Mouse (Mus musculus): Measurements from ENCODE around the gene Gm45837.
A peak's percentile ranks its signal among the peaks of the same experiment; 100 is the strongest.
"Not testable (repeated sequence)": the region's sequence is repeated elsewhere in the genome, so short reads cannot be mapped to it uniquely, and the experiment has no call there.

The Gm45837 gene

DNA sequence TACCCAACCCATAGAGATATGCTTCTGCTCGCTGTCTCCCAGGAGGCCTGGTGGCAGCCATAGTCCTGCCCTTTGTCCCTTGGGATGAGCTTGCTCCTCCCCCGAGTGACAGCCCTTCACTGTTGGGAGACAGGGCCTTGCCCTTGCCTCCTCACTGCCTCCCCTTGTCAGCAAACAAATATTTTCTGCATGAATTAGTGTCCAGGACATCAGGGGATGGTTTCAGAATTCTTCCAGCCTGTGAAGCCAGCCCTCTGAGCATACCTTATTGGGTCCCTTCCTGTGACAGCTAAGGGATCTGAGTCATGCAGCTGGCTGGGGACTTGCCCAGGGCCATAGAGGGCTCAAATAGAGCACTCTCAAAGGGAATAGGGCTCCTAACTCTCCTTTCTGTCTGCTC is 98.5 kb downstream of the Gm45837 start:
- no peak for DNase-seq

DNA sequence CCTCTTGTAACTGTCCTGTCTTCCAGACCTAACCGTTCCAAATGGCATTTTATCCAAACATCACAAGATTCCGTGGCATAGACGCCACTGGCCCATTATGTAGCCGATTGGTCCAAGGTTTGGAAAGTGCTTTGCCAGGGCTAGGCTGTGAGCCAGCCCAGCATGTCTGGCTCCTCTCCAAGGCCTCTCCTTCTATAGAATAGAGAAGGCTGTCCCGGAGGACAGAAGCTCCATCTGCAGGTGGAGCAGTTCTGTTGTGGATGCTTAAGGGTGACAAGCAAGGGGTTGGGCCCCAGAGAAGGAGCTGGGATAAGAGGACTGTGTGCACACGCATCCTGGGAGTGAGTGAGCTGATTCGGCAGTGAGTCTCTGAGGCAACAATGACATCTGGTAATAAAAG is 103.0 kb downstream of the Gm45837 start:
- DNase-seq, result no peak

DNA sequence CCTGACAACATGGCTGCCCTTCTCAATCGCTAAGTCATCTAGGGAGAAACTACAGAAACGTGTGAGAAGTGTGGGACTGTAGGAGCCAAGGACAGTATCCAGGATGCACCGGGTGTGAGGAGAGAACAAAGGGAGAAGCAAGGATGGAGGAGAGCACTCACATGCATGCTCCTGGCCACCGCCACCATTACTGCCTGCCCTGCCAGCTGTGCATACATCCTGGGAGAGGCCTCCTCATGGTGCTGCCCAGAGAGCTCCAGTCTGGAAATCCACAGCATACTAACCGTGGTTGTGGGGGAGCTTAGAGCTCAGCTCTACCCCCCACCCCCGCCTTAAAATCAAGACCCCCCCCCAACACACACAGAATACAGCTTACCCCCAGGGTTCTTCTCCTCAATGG is 104.1 kb downstream of the Gm45837 start:
- DNase-seq, result no peak

DNA sequence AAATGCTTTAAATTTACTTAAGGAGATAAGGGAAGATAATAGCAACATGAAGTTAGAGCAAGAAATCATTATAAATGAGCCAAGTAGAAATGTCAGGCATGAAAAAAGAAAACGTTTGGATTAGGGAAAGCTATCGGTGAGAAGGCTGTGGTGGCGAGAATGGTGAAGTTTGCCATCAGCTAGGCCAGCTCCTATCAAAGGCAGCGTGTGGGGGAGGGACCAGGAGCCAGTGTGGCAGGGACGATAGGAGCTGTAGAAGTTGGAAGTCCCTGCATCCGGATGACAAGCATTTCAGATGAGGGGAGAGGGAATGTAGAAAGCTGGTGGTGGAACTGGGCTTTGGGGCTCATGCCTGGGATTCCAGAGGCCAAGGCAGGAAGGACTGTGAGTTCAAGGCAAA is 104.6 kb downstream of the Gm45837 start:
- DNase-seq, result no peak

DNA sequence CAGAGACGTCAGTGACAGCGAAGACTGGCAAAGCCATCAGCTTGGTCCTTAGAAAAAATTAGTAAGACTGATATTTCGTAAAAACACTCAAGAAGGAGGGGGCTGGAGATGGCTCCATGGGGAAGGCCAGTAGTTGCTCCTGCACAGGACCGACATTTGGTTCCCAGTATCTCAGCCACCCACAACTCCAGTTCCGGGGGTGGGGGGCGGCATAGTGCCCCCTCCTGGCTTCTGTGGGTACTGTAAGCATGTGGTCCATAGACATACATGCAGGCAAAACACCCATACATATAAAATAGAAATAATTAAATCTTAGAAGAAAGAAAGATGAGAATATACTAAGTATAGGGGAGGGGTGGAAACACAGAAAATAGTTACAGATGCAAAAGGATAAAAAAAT is 105.8 kb downstream of the Gm45837 start:
- DNase-seq, result peak; percentile 56

DNA sequence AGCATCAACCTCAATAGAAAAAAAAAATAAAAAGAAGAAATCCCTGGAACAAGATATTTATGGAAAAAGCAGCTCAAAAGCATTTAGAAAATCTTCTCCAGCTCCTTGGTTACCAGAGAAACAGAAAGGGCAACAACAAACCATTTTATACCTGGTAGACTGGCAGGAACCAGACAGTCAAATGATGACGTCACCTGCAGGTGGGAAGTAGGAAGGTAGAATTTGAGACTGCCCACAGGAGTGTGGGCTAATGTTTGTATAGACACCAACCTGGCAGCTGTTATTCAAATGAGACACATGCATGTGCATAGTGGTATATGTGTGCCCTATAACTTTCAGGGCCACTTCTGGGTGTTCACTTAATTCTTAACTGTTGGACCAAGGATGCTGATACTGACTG is 111.0 kb downstream of the Gm45837 start:
- no peak for DNase-seq

DNA sequence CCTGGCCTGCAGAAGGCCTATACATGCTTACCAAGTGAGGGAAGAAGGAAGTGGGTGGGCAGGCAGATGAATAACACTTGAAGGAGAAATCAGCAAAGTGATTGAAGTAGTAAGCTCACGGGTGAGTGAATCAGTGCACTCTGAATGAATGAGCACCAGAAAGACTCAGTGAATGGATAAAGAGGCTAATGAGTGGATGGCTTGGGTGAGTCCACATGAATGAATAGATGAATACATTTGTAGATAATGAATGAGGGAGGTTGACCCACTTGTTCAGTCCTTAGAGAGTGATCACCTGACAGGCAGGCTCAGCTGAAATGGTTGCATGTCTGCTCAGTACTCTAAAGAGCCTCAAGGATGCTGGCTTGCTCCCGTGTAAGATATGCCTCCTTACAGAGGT is 112.5 kb downstream of the Gm45837 start:
- no peak for DNase-seq

DNA sequence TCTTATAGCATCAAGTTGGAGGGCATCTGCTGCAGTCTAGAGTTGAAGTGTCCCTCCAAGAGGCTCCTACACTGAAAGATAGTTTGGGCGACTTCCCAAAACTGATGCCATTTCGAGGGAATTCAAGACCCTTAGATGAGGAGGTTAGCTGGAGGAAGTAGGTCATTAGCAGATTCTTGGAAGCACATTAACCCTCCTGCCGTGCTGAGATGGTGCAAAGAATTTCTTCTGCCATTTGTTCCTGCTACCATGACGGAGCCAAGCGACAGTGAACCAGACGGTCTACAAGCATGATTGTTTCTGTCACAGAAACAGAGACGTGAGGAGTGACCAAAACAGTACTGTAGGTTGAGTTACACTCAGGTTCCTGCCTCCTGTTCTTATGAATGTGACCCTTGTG is 115.8 kb downstream of the Gm45837 start:
- DNase-seq, result no peak

DNA sequence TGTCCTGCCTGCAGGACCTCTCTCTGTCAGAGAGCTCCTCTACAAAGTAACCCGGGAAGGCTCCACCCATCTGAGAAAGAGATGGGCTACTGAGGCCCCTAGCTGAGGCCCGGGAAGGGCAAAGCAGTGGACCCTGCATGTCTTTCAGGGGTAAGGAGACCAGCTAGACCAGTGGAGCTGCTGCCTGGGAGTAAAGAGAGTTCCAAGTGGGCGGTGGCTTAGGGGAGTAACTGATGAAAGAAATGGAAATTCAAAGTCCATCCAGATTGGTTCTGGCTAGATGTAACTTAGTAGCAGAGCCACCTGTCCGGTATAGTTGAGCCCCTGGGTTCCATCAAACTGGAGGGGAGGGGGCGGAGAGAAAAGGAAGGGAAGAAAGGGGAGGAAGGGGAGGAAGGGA is 123.7 kb downstream of the Gm45837 start:
- no peak for DNase-seq

DNA sequence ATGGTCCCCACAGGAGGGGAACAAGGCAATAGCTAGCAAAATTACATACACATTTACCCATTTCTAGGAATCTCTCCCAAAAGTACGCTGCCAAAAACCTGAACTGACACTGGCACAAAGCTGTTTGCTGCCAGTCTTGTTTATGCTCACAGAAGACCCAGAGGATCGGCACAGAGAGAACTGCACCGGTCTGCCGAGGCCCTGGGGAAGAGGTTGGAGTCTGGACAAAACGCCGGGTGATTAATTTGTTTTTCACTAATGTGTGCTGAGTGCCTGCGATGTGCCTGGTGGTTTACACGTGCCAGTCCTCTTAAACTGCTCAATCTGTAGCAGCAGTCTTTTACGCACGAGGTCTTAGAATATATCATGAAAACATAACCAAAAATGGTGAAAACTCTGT is 124.4 kb downstream of the Gm45837 start:
- no peak for DNase-seq

DNA sequence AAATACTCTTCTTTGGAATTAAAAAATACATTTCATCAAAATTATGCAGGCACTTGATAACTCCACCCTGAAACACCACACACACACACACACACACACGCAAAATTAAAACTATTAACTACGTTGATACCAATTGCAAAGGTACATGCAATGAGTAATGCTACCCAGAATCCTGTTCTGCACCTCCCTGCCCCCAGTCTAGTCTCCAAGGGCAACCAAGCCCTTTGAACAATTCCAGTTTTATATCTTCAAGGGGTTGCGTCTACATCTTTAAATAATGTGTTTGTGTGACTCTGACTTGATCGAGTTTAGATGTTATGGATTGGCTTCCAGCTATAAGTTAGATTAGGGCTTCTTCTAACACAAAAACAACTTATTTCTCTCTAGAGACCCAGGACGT is 124.8 kb downstream of the Gm45837 start:
- no peak for DNase-seq

DNA sequence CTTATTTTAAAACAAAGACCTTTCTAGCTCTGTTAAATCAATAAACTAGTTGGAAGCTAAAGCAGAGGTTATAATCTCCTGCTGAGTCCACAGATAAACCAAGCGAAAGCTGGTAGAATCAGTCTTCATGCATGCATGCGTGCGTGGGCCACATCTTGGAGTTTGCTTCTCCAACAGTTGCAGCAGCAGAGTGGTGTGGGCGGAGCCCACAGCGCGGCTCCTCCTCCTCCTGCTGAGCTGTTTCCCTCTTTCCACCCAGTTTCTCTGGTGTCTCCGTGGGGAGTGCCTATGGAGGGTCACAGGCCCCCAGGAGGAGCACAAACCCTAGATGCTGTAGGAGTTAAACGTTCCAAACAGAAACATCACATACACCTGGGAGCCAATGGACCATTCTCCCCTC is 126.9 kb downstream of the Gm45837 start:
- peak; percentile 17 for DNase-seq

DNA sequence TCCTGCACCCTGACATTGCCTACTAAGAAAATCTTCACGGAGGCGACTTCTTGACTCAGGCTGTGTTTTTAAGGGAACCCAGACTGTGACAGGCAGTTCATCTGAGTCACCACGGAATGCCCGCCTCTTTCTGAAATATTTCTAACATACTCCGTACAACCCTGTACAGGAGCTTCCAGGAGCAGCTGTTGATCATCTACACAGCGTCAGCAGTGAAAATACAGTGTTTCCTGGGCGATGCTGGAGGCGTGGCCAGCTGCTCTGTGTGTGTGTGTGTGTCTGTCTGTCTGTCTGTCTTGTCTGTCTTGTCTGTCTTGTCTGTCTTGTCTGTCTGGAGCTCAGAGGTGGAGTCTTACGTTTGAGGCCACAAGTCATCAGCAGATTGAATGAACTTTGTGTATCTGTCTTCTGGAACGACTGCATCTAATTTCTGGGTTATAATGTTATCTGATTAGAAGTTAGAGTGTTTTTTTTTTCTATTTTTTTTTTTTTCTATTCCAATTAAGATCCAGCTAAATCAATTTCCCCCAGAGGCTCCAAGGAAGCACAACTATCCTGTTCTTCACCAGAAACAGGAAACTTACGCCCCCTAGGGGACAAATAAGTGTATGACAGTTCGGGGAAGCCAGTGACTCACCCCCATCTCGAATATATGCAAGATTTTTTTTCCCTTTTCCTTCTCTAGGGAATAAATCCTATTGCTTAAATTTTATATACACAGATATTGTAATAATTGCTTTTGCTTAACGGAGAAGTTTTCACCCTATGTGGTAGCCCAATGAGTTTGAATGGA is 127.7 kb downstream of the Gm45837 start:
- peak; percentile 49 for DNase-seq

DNA sequence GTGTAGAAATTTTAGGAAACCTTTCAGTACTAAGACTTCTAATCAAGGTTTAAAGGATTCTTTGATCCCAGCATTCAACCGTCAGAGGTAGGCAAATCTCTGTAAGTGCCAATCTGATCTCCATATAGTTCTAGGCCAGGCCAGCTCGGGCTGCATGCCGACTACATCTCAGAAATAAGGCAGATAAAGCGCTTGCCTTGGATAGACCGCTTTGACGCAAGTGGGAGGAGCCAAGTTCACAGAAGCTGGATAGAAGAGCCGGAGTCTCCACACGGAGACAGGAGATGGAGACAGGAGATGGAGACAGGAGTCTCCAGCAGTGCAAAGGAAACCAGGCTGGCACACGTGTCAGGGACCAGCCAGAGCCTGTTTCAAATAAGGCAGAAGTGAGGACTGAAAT is 129.1 kb downstream of the Gm45837 start:
- DNase-seq, result no peak

DNA sequence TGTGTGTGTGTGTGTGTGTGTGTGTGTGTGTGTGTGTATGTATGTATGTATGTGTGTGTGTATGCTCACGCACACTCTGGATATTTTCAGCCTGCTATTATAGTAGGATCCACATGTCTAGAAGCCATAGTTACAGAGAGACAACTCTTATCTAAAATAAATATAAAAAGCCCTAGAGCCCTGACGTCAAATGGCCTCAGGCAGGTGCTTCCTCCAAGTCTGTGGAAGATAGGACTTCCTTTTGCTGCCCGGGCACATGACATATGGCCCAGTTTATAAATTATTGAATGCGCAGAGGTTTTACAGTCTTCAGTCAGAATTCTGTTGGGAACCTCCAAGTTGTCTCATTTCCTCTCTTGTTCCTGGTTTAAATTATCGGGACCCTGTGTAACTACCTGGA is 130.0 kb downstream of the Gm45837 start:
- DNase-seq, result no peak

DNA sequence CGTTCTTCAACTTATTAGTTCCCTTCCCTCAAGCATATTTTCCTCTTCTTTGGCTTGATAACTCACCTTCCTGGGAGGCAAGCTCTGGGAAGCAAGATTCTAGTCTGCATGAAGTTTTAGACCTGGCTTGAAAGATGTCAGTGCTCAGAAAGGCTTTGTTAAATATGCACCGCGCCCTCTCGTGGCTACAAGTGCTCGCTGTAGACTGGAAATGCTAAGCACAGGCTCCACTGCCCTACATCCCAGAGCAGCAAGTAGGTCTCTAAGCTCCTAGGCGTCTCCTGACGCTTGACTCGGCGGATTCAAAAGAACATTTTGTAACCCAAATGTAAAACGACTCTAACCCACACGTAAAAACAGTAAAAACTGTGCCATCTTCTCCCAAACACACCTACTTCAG is 130.4 kb downstream of the Gm45837 start:
- peak; percentile 87 for DNase-seq

DNA sequence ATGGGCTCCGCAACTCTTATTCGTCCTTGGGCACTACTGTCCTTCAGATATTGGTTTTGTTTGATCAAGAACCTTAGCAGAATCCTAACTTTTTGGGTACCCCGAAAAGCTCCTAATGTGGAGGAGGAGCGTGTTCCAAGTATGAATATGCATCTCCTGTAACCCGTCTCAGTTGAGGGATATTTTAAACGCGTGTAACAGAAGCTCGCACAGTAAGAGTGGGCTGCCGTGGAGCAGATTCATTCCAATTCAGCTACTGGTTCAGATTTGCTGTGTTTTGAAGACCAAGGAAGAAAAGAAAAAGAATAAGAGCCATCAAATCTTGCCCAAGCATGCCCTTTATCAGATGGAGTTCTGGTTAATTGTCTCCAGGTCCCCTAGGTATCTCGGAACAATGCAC is 131.0 kb downstream of the Gm45837 start:
- no peak for DNase-seq

DNA sequence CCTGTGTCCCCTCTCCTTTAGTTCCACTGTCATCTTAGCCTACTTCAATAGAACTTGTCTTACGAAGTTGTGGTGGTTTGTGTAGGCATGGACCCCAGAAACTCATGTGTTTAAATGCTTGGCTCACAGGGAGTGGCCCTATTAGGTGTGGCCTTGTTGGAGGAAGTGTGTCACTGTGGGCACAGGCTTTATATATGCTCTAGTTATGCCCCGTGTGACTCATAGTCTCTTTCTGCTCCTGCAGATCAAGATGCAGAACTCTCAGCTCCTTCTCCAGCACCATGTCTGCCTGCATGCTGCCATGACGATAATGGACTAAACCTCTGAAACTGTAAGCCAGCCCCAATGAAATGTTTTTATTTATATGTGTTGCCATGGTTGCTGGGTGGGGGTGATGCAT is 137.0 kb downstream of the Gm45837 start:
- no peak for DNase-seq

DNA sequence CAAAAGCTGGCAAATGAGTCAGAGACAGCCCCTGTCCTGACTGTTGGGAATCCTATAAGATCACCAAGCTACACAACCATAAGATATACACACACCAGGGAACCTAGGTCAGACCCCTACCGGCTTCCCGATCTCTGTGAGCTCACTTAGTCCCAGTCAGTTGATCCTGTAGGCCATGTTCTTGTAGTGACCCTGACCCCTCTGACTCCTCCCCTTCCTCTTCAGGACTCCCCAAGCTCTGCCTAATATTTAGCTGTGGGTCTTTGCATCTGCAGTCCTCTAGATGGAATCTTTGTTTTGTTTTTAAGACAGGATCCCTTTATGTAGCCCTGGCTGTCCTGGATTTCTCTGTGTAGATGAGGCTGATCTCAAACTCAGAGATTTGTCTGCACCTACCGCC is 138.6 kb downstream of the Gm45837 start:
- no peak for DNase-seq

DNA sequence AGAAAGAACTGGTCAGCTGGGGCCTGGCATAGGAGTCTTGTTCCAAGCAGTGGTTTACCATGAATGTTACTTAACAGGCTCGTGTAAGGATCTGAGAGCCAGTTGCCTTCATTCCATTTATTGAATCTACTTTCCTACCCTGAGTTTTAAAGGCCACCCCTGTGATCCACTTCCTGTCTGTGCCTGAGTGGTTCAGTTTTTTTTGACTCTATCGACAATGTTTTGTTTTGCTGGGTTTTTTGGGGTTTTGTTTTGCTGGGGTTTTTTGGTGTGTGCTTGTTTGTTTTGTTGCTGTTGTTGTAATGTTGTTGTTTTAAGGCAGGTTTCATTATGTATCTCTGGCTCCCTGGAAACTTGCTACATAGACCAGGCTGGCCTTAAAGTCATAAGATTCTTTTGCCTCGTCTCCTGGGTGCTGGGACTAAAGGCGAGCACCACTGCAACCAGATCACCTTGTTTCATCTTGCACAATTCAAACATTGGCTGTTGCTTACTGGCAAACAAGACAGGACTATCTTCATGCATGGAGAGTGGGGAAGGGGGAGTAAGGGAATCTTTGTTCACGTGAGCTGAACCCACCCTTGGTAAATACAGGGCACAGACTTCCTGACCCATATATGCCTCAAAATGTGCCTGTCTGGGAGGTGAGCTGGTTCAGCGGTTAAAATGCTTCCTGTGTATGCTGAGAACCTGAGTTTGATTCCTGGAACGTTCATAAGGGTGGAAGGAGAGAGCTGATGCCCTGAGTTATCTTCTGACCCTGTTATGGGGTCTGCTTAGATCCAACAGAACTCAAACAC is 140.2 kb downstream of the Gm45837 start:
- DNase-seq, result peak; percentile 16

DNA sequence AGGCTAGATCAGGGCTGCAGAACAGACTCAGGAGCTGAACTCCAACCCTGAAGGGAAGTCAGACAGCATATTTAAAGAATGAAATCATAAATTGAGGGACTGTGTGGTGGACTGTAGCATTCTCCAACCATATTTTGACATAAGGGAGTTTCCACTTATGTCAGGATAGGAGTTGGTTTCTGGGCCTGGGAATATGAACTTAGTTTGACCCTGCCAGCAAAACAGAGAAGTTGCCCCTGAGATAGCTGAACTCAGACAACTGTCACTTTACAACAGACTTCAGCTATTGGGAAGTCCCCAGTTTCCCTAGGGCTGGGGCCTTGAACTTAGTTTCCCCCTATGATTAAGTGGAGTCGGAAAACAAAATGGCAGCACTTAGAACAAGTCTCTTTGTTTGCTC is 140.8 kb downstream of the Gm45837 start:
- DNase-seq, result no peak

DNA sequence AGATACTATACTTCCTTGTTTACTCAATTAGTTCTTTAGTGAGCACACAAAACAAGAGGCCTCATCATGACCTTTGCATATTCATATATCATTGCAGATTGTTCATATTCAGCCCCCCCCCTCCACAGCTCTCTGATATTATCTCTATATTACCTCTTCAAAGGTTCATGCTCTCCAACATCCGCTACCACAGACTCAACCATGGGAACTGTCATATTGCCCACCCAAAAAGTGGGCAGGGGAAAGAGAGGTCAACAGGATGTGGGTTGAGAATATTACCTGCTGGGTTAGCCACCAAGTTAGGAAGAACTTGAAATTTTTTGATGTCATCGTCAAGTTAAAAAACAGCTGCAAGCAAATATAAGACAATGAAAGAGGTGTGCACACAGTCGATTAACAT is 144.8 kb downstream of the Gm45837 start:
- DNase-seq, result not testable (repeated sequence)

DNA sequence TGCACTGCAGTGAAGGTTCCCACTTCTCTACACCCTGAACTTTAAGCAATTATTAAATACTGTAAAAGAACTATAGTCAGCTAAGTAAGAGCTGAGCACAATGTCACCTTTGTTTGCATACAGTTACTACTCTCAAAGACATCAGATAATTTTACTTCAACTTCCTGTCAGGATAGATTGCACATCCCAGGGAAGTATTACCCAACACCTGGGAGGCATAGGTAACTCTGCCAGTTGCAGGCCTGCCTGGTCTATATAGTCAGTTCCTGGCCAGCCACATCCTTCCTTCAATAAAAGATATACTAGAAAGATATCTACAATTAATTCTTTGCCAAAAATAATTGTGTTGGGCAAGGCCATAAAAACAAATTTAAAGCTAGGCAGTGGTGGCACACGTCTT is 146.7 kb downstream of the Gm45837 start:
- DNase-seq, result no peak

DNA sequence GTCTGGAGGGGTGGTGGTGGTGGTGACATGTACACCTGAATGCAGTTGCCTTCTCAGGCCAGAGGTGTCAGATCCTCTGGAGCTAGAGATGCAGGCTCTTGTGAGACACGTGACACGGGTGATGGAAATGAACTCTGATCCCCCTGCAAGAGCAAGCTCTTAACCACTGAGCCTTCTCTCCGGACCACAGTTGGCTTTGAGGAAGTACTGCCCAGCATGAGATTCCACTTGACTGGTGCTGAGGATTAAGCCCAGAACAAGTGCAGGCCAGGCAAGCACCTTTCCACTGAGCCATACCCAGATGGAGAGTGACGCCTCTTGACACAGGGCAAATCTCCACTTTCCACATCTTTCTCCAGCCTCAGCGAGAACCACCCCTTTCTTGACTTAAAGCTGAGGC is 148.7 kb downstream of the Gm45837 start:
- DNase-seq, result not testable (repeated sequence)
